Mouse (Mus musculus): ENCODE results near the gene Cwc27. TPM values are rescaled to one million over a fixed set of nuclear protein-coding genes. Genes with fewer than 3 reads are reported as not detected.

Cwc27 gene
- polyA plus RNA-seq, 1 experiment from 2014 or later: 27.1 TPM

DNA sequence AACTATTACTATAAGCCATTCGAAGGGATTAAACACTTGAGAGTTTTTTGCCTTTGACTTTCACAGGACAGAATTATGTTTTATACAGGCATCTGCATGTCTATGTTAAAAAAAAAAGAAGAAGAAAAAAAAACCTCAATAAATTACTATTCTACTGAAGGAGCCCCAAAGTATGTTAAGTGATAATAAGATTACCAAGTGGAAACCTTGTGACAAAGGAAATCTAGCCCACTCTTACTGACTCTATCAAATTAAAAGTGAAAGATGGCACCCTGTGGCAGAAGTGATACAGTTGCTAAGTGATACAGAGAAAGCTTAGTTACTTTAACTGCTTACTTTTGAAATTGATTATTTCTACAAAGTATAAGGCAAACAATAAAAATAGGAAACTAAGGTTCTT, 5.0 kb upstream of the Cwc27 start:
- no peak for TF ChIP-seq CTCF (IDR thresholded peaks at IDR 0.05)
- in situ Hi-C loops (cut with MboI; ENCODE audit: low pct_unique_long_range_greater_than_20kb): no loop called here
- DNase-seq (ENCODE audit: low read depth, low spot score) (no peak), ATAC-seq (no peak)
- H3K27me3 ChIP-seq: no peaks in the 10 kb centered on the region
- CTCF ChIA-PET: no interaction called here
- POLR2A ChIA-PET: no interaction called here

DNA sequence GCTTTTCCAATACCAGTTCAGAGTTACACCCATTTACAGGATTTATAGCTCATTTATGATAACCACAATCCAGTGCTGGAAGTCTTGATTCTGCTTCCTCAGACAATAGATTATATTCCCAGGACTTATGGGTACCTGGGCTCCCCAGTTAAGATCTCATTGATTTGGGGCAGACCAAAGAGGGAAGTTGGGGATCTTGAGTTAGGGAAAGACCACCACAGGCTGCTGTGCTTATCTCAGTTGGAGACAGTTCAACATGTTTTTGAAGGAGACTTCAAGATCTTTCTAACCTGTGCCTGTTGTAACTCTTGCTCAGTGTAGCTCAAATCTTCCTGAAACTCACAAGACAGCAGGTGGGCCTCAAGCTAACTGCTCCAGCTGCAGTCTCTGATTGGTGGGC, 4.2 kb upstream of the Cwc27 start:
- DNase-seq (ENCODE audit: low read depth, low spot score) (no peak), ATAC-seq (no peak)
- H3K27me3 ChIP-seq: no peaks in the 10 kb centered on the region
- ChIA-PET POLR2A (no interaction called here), CTCF (interaction anchor here (0.8 to 1.4 kb wide), 2 partner anchors 12 to 15 kb away, joined by 3 read pairs; no protein-coding TSS in a partner anchor)
- in situ Hi-C loops (cut with MboI; ENCODE audit: low pct_unique_long_range_greater_than_20kb): no loop called here
- TF ChIP-seq CTCF (IDR thresholded peaks at IDR 0.05): no peak

DNA sequence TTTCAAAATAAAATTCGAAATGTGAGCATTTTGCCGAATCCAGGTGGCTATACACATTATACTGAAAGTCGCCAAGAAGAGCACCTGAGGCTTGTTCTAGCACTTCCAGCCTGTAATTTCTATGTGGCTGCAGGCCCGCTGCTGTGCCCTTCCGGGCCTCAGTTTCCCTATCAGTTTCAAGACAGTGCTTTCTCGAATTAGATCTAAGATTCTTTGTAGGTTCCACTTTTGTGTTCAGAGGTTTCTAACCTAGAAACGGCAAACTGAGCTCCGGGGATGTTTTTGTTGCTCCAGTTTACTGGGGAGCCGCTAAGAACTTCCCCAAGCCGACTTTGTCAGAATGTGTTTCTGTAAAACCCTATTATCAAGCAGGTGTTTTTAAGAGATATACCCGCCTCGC, 754 bp upstream of the Cwc27 start:
- ATAC-seq (no peak), DNase-seq (ENCODE audit: low read depth, low spot score) (no peak)
- no peaks in the 10 kb centered on the region for H3K27me3 ChIP-seq
- no peak for TF ChIP-seq CTCF (IDR thresholded peaks at IDR 0.05)
- in situ Hi-C loops (cut with MboI; ENCODE audit: low pct_unique_long_range_greater_than_20kb): no loop called here
- CTCF ChIA-PET: interaction anchor here (1.1 to 2.0 kb wide), 2 partner anchors 12 to 567 kb away, joined by 4 to 9 read pairs; no protein-coding TSS in a partner anchor
- POLR2A ChIA-PET: no interaction called here

DNA sequence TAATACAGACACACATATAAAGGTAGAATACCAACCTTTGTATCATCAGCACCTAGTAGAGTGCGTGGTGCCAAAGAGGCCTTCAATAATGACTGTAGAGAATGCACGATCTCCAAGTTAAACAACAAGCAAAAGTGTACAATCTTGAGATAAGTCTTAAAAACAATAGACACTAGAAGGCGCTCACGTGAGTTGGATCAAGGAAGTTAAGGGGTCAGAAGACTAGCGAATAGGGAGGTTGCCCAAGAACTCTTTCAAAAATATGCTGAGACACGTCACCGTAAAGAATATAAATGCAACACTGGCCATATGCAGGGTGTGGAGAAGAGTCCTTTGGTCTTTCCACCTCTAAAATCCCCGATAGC, 690 bp downstream of the Cwc27 start:
- DNase-seq (ENCODE audit: low read depth, low spot score): peak; percentile 15
- ChIA-PET POLR2A (no interaction called here), CTCF (interaction anchor here (1.9 kb wide), 1 partner anchor 10 kb away, joined by 6 read pairs; no protein-coding TSS in a partner anchor)
- no peaks in the 10 kb centered on the region for H3K27me3 ChIP-seq
- TF ChIP-seq CTCF (IDR thresholded peaks at IDR 0.05): no peak
- ATAC-seq: no peak
- in situ Hi-C loops (cut with MboI; ENCODE audit: low pct_unique_long_range_greater_than_20kb): no loop called here

DNA sequence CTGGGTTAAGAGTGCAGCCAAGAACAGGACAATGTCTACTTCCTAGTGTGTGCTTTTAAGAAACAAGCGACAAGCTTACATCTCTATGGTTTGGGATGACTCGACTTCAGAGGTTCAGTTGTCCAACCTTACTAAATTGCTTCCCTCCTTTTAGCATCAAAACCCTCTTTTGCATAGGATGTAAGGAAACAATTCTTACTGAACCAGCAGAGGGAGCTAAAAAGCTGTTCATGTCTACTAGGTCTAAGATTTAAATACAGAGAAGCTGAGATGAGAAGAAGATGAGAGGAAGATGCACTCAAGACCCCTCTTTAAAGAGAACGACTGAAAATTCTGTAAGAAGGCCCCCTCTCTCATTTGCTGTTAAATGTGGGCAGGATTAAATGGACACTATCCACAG, 11.3 kb downstream of the Cwc27 start:
- in situ Hi-C loops (cut with MboI; ENCODE audit: low pct_unique_long_range_greater_than_20kb): no loop called here

DNA sequence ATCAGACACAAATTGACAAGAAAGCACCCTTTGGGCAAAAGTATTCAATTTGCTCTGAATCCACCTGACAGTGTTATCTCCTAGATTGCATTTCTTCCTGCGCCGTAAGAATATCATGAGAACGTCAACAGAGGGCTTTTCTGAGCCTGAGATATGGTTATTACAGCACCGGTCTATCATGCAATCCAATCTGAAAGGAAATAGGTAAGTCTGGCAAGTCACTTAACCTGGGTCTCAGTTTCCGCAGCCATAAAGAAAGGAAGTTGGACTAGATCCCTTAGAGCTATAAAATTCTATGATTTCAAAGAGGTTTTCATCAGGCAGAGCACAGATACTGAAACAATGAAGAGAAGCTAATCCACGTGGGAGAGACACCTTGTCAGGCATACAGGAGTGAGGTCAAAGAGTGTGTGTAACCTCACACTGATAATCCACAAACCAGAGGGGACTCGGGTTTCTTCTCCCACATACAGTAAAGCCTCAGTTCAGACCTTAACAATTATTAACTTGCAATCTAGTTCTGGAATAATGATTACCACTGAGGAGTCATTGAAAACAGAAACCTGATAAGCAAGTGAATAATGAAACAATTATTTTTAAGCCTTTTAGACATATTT, 17.3 kb downstream of the Cwc27 start:
- in situ Hi-C loops (cut with MboI; ENCODE audit: low pct_unique_long_range_greater_than_20kb): loop anchor here (5.0 kb wide), 1 partner anchor 512 kb away; the partner anchor contains the start of gene Adamts6
- POLR2A ChIA-PET: no interaction called here
- no peak for TF ChIP-seq CTCF (IDR thresholded peaks at IDR 0.05)
- no peak for DNase-seq (ENCODE audit: low read depth, low spot score)
- no peak for ATAC-seq
- no peaks in the 10 kb centered on the region for H3K27me3 ChIP-seq
- CTCF ChIA-PET: interaction anchor here (1.4 to 1.9 kb wide), 2 partner anchors 10 to 138 kb away, joined by 4 read pairs; no protein-coding TSS in a partner anchor

More for the DNA sequence above, 11.3 kb downstream of the Cwc27 start:
- DNase-seq (ENCODE audit: low read depth, low spot score): no peak
- ChIA-PET CTCF (interaction anchor here (0.9 to 2.6 kb wide), 17 partner anchors 8 to 587 kb away, joined by 3 to 28 read pairs (median 4); no protein-coding TSS in a partner anchor), POLR2A (interaction anchor here (0.7 kb wide), 1 partner anchor 124 kb away, joined by 3 read pairs; no protein-coding TSS in a partner anchor)
- peak; percentile 58 for TF ChIP-seq CTCF (IDR thresholded peaks at IDR 0.05)
- no peaks in the 10 kb centered on the region for H3K27me3 ChIP-seq
- ATAC-seq: no peak

DNA sequence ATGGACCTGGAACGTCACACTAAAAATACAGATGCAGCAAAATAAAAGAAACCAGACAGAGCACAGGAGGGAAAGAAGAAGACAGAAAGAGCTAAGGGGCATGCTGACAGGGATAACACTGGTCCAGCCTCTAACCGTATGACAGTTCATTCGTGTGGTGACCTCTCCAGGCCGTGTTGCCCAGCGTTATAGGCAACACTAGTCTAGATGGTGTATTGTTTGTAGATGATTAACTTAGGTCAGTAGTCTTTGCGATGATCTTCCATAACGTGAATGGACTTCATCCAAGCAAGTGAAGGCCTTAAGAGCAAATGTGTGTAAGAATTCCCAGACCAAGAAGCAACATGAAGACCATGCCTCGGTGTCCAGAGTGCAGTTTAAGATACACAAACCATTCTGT, 17.9 kb downstream of the Cwc27 start:
- ChIA-PET POLR2A (no interaction called here), CTCF (interaction anchor here (1.4 kb wide), 1 partner anchor 9 kb away, joined by 4 read pairs; no protein-coding TSS in a partner anchor)
- DNase-seq (ENCODE audit: low read depth, low spot score) (no peak), ATAC-seq (no peak)
- TF ChIP-seq CTCF (IDR thresholded peaks at IDR 0.05): no peak
- in situ Hi-C loops (cut with MboI; ENCODE audit: low pct_unique_long_range_greater_than_20kb): loop anchor here (5.0 kb wide), 1 partner anchor 512 kb away; the partner anchor contains the start of gene Adamts6
- no peaks in the 10 kb centered on the region for H3K27me3 ChIP-seq

DNA sequence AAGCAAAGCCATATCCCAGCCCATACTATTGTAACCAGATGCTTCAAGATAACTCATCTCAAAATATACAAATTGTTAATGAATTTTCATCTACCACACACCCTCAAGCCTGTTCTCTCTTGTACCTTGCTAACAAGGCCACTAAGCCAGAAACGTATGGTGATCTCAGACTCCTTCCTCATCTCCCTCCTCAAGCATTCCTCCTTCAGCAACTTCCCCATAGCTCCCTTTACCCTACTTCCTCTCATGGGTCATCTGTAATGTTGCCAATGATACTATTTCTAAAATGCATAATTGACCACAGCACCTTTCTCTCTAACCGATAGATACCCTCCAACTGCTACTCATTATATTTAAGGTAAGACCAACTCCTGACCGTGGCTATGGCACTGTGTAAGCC, 22.5 kb downstream of the Cwc27 start:
- ATAC-seq (no peak), DNase-seq (ENCODE audit: low read depth, low spot score) (no peak)
- POLR2A ChIA-PET: no interaction called here
- CTCF ChIA-PET: interaction anchor here (1.7 to 1.8 kb wide), 2 partner anchors 9 to 11 kb away, joined by 4 to 7 read pairs; no protein-coding TSS in a partner anchor
- in situ Hi-C loops (cut with MboI; ENCODE audit: low pct_unique_long_range_greater_than_20kb): no loop called here
- no peaks in the 10 kb centered on the region for H3K27me3 ChIP-seq
- TF ChIP-seq CTCF (IDR thresholded peaks at IDR 0.05): no peak

DNA sequence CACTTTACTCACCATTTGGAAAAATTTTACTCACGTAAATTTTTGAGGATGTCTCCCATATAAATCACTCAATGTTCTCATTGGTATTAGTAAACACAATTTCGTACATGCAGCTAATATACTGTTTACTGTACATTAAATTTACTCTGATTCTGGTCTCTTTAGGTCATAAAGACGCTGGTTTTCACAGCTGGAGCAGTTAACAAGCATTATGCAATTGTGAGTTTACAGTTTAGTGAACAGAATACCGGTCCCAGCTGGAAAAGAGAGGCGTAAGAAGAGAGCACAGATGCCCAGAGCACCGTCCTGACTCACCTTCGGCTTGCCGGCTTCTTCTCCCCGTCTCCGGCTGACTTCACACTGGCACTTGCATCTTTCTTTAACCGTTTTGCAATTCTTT, 24.8 kb downstream of the Cwc27 start, which contains the start of gene Srek1ip1:
Gene Srek1ip1 (plus strand): TSS at position 301 of the 400 bp plus-strand sequence.
- H3K27me3 ChIP-seq: no peaks in the 10 kb centered on the region
- ChIA-PET CTCF (interaction anchor here (0.8 to 1.2 kb wide), 2 partner anchors 148 to 507 kb away, joined by 4 to 5 read pairs; no protein-coding TSS in a partner anchor), POLR2A (no interaction called here)
- ATAC-seq (no peak), DNase-seq (ENCODE audit: low read depth, low spot score) (no peak)
- in situ Hi-C loops (cut with MboI; ENCODE audit: low pct_unique_long_range_greater_than_20kb): no loop called here
- TF ChIP-seq CTCF (IDR thresholded peaks at IDR 0.05): no peak

DNA sequence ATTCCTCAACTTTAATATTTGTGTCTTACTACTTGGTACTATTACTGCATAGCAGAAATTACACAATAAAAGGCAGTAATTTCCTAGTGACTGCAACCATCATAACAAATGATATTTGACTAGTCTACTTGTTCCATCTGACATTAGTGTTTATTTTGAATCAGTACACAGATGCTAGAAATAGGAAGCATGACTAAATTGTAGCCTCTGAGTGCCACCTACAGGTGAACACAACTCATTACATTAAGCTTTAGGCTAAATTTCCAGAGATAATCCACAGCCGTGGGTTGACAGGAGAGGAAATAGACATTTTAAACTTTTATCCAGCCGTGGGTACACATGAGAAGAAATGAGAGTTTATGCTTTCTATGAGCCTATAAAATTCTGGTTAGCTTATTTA, 27.3 kb downstream of the Cwc27 start:
- no peaks in the 10 kb centered on the region for H3K27me3 ChIP-seq
- ATAC-seq (no peak), DNase-seq (ENCODE audit: low read depth, low spot score) (no peak)
- ChIA-PET POLR2A (no interaction called here), CTCF (interaction anchor here (1.0 to 6.9 kb wide), 6 partner anchors 10 to 506 kb away, joined by 3 to 55 read pairs (median 6); no protein-coding TSS in a partner anchor)
- TF ChIP-seq CTCF (IDR thresholded peaks at IDR 0.05): peak; percentile 62
- in situ Hi-C loops (cut with MboI; ENCODE audit: low pct_unique_long_range_greater_than_20kb): no loop called here

DNA sequence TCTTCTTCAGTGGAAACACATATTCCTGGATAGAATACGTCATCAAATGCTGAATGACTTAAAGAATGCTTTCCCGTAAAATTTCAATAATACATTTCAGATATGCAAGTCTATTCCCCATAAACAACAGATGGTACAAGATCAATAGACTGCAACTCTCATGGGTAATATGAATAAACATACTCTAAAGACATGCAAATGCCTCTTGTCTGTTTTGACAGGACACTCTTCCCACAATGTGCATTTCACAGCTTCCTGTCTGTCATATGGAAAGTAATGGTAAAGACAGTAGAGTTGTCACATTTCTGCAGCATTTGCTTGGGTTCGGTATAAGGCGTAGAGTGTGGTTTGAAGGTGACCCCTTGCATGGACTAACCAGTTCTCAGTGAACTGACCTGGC, 29.7 kb downstream of the Cwc27 start:
- ATAC-seq (no peak), DNase-seq (ENCODE audit: low read depth, low spot score) (no peak)
- in situ Hi-C loops (cut with MboI; ENCODE audit: low pct_unique_long_range_greater_than_20kb): no loop called here
- no peaks in the 10 kb centered on the region for H3K27me3 ChIP-seq
- TF ChIP-seq CTCF (IDR thresholded peaks at IDR 0.05): no peak
- POLR2A ChIA-PET: no interaction called here
- CTCF ChIA-PET: interaction anchor here (6.9 kb wide), 1 partner anchor 503 kb away, joined by 55 read pairs; no protein-coding TSS in a partner anchor

Data from Patski (cell line).